Mouse (Mus musculus) liver, embryonic 11.5 days (tissue): ENCODE measurements around the gene Actn2. TPM values are rescaled to one million over a fixed set of nuclear protein-coding genes. Genes with fewer than 3 reads are reported as not detected.
A peak's percentile ranks its signal among the peaks of the same experiment; 100 is the strongest.

Experiments used
- ATAC-seq: fragments of 200-750 bp; cut with Nextera tagmentation; replicated peaks from 2 replicates; pipeline ENCODE4 v1.8.0; 2017; ENCODE audit warnings: moderate number of reproducible peaks, mild to moderate bottlenecking, moderate TSS enrichment, moderate library complexity; ENCODE audit not compliant: low FRiP score
- DNase-seq: peaks from one replicate; pipeline ENCODE4 v3.0.0-alpha.2; 2017; ENCODE audit warnings: low spot score
- H3K27ac ChIP-seq: fragments of 300-500 bp; sonication (generic); 2 replicates; pipeline ENCODE4 v1.5.1; 2014; ENCODE audit warnings: mild to moderate bottlenecking, low read depth, low read length, control low read depth
- H3K27me3 ChIP-seq: fragments of 300-500 bp; sonication (generic); replicated peaks from 2 replicates; pipeline ENCODE4 v1.6.1; 2014; ENCODE audit warnings: low read length, mixed read lengths; ENCODE audit not compliant: control insufficient read depth, insufficient read depth
- H3K36me3 ChIP-seq: fragments of 300-500 bp; sonication (generic); 2 replicates; pipeline ENCODE4 v1.6.1; 2014; ENCODE audit warnings: mild to moderate bottlenecking, low read length, moderate library complexity, mixed read lengths; ENCODE audit not compliant: control insufficient read depth, insufficient read depth
- H3K4me1 ChIP-seq: fragments of 300-500 bp; sonication (generic); replicated peaks from 2 replicates; pipeline ENCODE4 v1.6.1; 2014; ENCODE audit warnings: low read length, mixed read lengths; ENCODE audit not compliant: control insufficient read depth, insufficient read depth
- H3K4me2 ChIP-seq: fragments of 300-500 bp; sonication (generic); 2 replicates; pipeline ENCODE4 v1.6.1; 2014; ENCODE audit warnings: mild to moderate bottlenecking, control low read depth, moderate library complexity
- H3K4me3 ChIP-seq: fragments of 300-500 bp; sonication (generic); 2 replicates; pipeline ENCODE4 v1.5.1; 2014; ENCODE audit warnings: low read depth, low read length, control low read depth
- H3K9ac ChIP-seq: fragments of 300-500 bp; sonication (generic); 2 replicates; pipeline ENCODE4 v1.6.1; 2014; ENCODE audit warnings: low read depth, low read length, control low read depth
- H3K9me3 ChIP-seq: fragments of 300-500 bp; sonication (generic); 2 replicates; pipeline ENCODE4 v1.6.1; 2016; ENCODE audit warnings: low read length, inconsistent platforms, mixed read lengths; ENCODE audit not compliant: control insufficient read depth
- WGBS: fragments of 180-500 bp; shearing (Covaris S2); extraction: QIAGEN DNeasy Blood & Tissue Kit; methylation state at CpG from one replicate; pipeline ENCODE4 v1.1.7; 2014; 5-methylcytosine and 5-hydroxymethylcytosine counted together
- polyA plus RNA-seq: library from polyadenylated mRNA; unstranded; fragments of >200 nt; fragmentation: Nextera tagmentation; extraction: Ambion mirVana; gene quantifications from 2 replicates; pipeline ENCODE4 v1.2.1, GENCODE M21; 2014

Actn2 gene
- polyA plus RNA-seq, 1 experiment from 2014 or later: 7.2 TPM

DNA sequence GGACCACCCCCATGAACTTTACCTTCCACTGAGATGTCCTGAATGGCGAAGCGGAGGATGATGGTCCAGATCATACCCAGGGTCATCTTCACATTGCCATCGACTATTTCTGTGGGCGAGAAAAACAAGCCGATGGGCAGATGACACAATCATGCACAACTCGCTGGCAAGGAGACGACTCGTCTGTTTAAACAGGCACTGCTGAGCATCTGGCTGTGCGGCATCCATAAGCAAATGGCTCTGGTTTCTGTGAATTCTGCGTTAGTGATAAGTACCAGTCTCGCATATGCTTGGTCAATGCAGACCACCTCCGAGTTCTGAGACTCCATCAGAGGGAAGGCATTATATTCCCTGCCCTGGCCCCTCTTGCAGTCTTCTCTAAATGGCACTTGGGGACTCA lies 31.7 kb downstream of the Actn2 start:
- no peak overlapping the region for H3K4me3 ChIP-seq
- H3K9me3 ChIP-seq: no peaks in the 10 kb centered on the region
- no peaks in the 10 kb centered on the region for H3K4me1 ChIP-seq
- no peaks in the 10 kb centered on the region; the same call in 1 of the 2 replicates for H3K36me3 ChIP-seq
- H3K4me2 ChIP-seq: no peak overlapping the region
- 81% methylated on average over 12 of the region's 12 CpGs for WGBS
- ATAC-seq (no peak), DNase-seq (no peak)
- H3K27ac ChIP-seq: no peak overlapping the region
- no peaks in the 10 kb centered on the region for H3K27me3 ChIP-seq
- H3K9ac ChIP-seq: no peak overlapping the region

DNA sequence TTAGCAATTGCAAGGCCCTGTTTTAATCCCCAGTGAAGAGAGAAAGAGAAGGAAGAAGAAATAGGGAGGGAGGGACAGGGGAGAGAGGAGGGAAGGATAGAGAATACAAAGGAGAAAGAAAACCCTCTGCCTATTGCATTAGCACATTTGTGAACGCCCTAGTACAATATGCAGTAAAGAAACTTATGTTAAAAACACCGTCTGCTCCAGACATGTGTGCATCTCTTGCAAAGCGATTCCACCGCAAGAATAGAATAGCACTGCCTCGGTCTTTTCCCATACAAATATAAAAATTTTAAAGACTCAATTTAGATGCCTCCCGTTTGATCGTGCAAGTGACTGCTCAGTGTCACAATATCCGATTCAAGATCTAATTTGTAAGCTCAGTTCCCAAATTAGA lies 32.1 kb downstream of the Actn2 start:
- 91% methylated on average over 8 of the region's 8 CpGs for WGBS
- no peak overlapping the region for H3K27ac ChIP-seq
- ATAC-seq (no peak), DNase-seq (no peak)
- H3K9ac ChIP-seq: no peak overlapping the region
- H3K4me3 ChIP-seq: no peak overlapping the region
- no peak overlapping the region for H3K4me2 ChIP-seq
- H3K4me1 ChIP-seq: no peaks in the 10 kb centered on the region
- no peaks in the 10 kb centered on the region for H3K9me3 ChIP-seq
- no peaks in the 10 kb centered on the region for H3K27me3 ChIP-seq
- no peaks in the 10 kb centered on the region; the same call in 1 of the 2 replicates for H3K36me3 ChIP-seq

- no peaks in the 10 kb centered on the region; the same call in 1 of the 2 replicates for H3K36me3 ChIP-seq
- 49% methylated on average over 4 of the region's 4 CpGs for WGBS
Observed at GRCm38 (mm10) chr13:12307286-12307685, 33.3 kb downstream of the Actn2 start.

GRCm38 (mm10) chr13:12305540-12305939 lies 35.0 kb downstream of the Actn2 start:
- Histone ChIP-seq H3K9ac (no peak overlapping the region), H3K4me1 (no peaks in the 10 kb centered on the region), H3K27me3 (no peaks in the 10 kb centered on the region), H3K4me2 (no peak overlapping the region), H3K4me3 (no peak overlapping the region), H3K9me3 (no peaks in the 10 kb centered on the region), H3K36me3 (no peaks in the 10 kb centered on the region; the same call in 1 of the 2 replicates), H3K27ac (no peak overlapping the region)
- ATAC-seq (no peak), DNase-seq (no peak)
- WGBS: 65% methylated on average over 8 of the region's 8 CpGs

More at GRCm38 (mm10) chr13:12307286-12307685, 33.3 kb downstream of the Actn2 start:
- H3K9ac ChIP-seq: no peak overlapping the region
- H3K4me3 ChIP-seq: no peak overlapping the region
- no peaks in the 10 kb centered on the region for H3K27me3 ChIP-seq
- H3K27ac ChIP-seq: no peak overlapping the region
- DNase-seq (no peak), ATAC-seq (0 out of 2 replicates have a peak, but pooled peaks have one; percentile 7)
- H3K9me3 ChIP-seq: no peaks in the 10 kb centered on the region
- no peaks in the 10 kb centered on the region for H3K4me1 ChIP-seq
- H3K4me2 ChIP-seq: no peak overlapping the region

GRCm38 (mm10) chr13:12304991-12305390 lies 35.6 kb downstream of the Actn2 start:
- WGBS: 83% methylated on average over 5 of the region's 5 CpGs
- Histone ChIP-seq H3K9ac (no peak overlapping the region), H3K4me1 (no peaks in the 10 kb centered on the region), H3K27ac (no peak overlapping the region), H3K9me3 (no peaks in the 10 kb centered on the region), H3K36me3 (no peaks in the 10 kb centered on the region; the same call in 1 of the 2 replicates), H3K4me2 (no peak overlapping the region), H3K27me3 (no peaks in the 10 kb centered on the region), H3K4me3 (no peak overlapping the region)
- ATAC-seq (no peak), DNase-seq (no peak)

DNA sequence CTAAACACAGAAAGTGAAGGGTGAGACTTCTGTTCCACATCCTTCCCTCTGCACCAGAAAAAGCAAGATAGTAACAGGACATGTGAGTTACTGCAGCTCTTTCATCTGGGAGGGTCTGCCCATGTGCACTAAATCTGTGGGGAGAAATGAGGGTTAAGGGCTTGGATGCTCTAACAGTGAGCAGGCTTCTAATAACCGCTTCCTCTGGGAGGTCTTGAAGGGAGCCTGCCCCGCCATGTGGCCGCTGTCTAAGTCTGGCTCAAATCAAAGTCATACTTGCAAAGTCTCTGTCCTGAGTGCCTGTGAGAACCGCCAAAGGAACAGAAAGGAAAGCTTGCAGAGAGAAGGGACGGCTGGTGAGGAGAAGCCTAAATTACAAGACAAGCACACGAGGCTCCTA lies 42.8 kb downstream of the Actn2 start:
- Histone ChIP-seq H3K4me3 (no peak overlapping the region), H3K9me3 (no peaks in the 10 kb centered on the region), H3K9ac (no peak overlapping the region), H3K4me2 (no peak overlapping the region), H3K4me1 (no peaks in the 10 kb centered on the region), H3K36me3 (no peaks in the 10 kb centered on the region), H3K27me3 (no peaks in the 10 kb centered on the region), H3K27ac (no peak overlapping the region)
- DNase-seq (no peak), ATAC-seq (no peak)
- WGBS: 68% methylated on average over 6 of the region's 6 CpGs

GRCm38 (mm10) chr13:12296701-12297100 lies 43.9 kb downstream of the Actn2 start:
- no peak for ATAC-seq
- H3K9me3 ChIP-seq: no peaks in the 10 kb centered on the region
- no peaks in the 10 kb centered on the region for H3K4me1 ChIP-seq
- no peak overlapping the region for H3K4me2 ChIP-seq
- no peak overlapping the region for H3K9ac ChIP-seq
- WGBS: 80% methylated on average over 3 of the region's 3 CpGs
- no peak for DNase-seq
- no peak overlapping the region for H3K4me3 ChIP-seq
- H3K27me3 ChIP-seq: no peaks in the 10 kb centered on the region
- H3K36me3 ChIP-seq: no peaks in the 10 kb centered on the region
- no peak overlapping the region for H3K27ac ChIP-seq

DNA sequence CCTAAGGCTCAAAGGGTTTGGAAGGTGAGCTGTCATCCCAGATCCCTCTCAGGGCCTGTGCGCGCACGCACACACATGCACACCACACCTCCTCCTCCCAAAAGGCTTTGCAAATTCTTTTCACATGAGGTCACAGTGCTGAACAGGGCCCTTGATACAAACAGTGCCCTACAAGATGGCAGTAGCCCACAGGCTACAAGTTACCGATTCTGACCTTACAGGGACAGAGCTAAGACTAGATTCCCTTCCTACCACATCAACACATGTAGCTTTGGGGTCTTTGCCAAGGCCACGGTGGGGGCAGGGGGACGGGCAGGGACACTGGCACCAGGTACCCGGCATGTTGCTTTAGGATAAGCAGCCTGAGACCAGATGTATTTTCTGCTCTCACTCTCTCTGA lies 46.8 kb downstream of the Actn2 start:
- H3K27ac ChIP-seq: no peak overlapping the region
- no peaks in the 10 kb centered on the region for H3K27me3 ChIP-seq
- no peak overlapping the region for H3K4me2 ChIP-seq
- no peaks in the 10 kb centered on the region for H3K9me3 ChIP-seq
- DNase-seq: no peak
- no peak overlapping the region for H3K4me3 ChIP-seq
- no peaks in the 10 kb centered on the region for H3K36me3 ChIP-seq
- no peak for ATAC-seq
- 79% methylated on average over 7 of the region's 7 CpGs for WGBS
- no peaks in the 10 kb centered on the region for H3K4me1 ChIP-seq
- H3K9ac ChIP-seq: no peak overlapping the region

- H3K9ac ChIP-seq: no peak overlapping the region
- 87% methylated on average over 7 of the region's 7 CpGs for WGBS
- no peak for DNase-seq
- no peak overlapping the region for H3K27ac ChIP-seq
- H3K9me3 ChIP-seq: no peaks in the 10 kb centered on the region
- H3K27me3 ChIP-seq: no peaks in the 10 kb centered on the region
- no peak overlapping the region for H3K4me2 ChIP-seq
- H3K36me3 ChIP-seq: no peaks in the 10 kb centered on the region
- no peak overlapping the region for H3K4me3 ChIP-seq
- no peaks in the 10 kb centered on the region for H3K4me1 ChIP-seq
- ATAC-seq: no peak
Observed at GRCm38 (mm10) chr13:12290700-12291099, 49.9 kb downstream of the Actn2 start.
